ENCODE assay signal across 9 mouse cellular contexts in genomic region chr12:96311137-96311536, GRCm38 (mm10).
DNase-seq lines count a peak whose midpoint lies in the region; ATAC-seq and TF ChIP-seq lines count a peak whose summit lies in the region.
"Had no signal": no experiment of that assay in that cellular context is flagged by ENCODE, and none has a peak within 500 bp of the region (broad histone marks: within the 10 kb centered on the region; RNA-seq: fewer than 3 reads in every experiment).

No protein-coding gene starts in this region.

- no peak for ATAC-seq in cerebellum, adult (ENCODE audit: insufficient number of reproducible peaks, low FRiP score, low TSS enrichment)
- ATAC-seq in midbrain, embryonic 13.5 days = no peak
- no peak for ATAC-seq in liver, embryonic 14.5 days (ENCODE audit: insufficient read depth)
- no peak for ATAC-seq in stomach, postnatal 0 days (ENCODE audit: low FRiP score, low TSS enrichment)

- peak; percentile 2 for DNase-seq in cerebellum, adult 11 months
- DNase-seq in midbrain, embryonic 10.5 days (ENCODE audit: low spot score) = peak; percentile 28
- peak; percentile 13 to 18 for DNase-seq in cerebellum, adult 2 months
- DNase-seq in gastrocnemius, postnatal 14 days = peak; percentile 40
- DNase-seq in liver, embryonic 14.5 days (ENCODE audit: low read depth in 3 of 3, low spot score in 3 of 3) = peak in 2 of 3 experiments; percentile 0 to 9
- peak; percentile 41 for DNase-seq in stomach, postnatal 0 days (ENCODE audit: low spot score)

- H3K36me3 ChIP-seq in midbrain, embryonic 10.5 days = no peaks in the 10 kb centered on the region
- no peaks in the 10 kb centered on the region for H3K36me3 ChIP-seq in midbrain, embryonic 13.5 days
- H3K36me3 ChIP-seq in liver, embryonic 14.5 days (replicated peaks; ENCODE audit: control insufficient read depth, insufficient read depth, low read depth) = no peaks in the 10 kb centered on the region
- H3K36me3 ChIP-seq in stomach, postnatal 0 days (ENCODE audit: control insufficient read depth, insufficient read depth, low read length) = no peaks in the 10 kb centered on the region
- H3K36me3 ChIP-seq: heart, embryonic 15.5 days had no signal

- H3K4me2 ChIP-seq in midbrain, embryonic 13.5 days (replicated peaks) = no peak overlapping the region
- H3K4me2 ChIP-seq in liver, embryonic 14.5 days (ENCODE audit: low read depth) = no peak overlapping the region
- no peak overlapping the region for H3K4me2 ChIP-seq in stomach, postnatal 0 days (replicated peaks; ENCODE audit: low read depth)
- H3K4me2 ChIP-seq: heart, embryonic 15.5 days had no signal

- no peak overlapping the region for H3K27ac ChIP-seq in midbrain, embryonic 10.5 days (replicated peaks)
- H3K27ac ChIP-seq in midbrain, embryonic 13.5 days = no peak overlapping the region
- no peak overlapping the region for H3K27ac ChIP-seq in cerebellum, adult 2 months (ENCODE audit: insufficient read depth, low read length)
- no peak overlapping the region for H3K27ac ChIP-seq in liver, embryonic 14.5 days
- H3K27ac ChIP-seq in stomach, postnatal 0 days (replicated peaks) = no peak overlapping the region
- H3K27ac ChIP-seq: heart, embryonic 15.5 days had no signal

- no peaks in the 10 kb centered on the region for H3K9me3 ChIP-seq in midbrain, embryonic 10.5 days (replicated peaks)
- H3K9me3 ChIP-seq in midbrain, embryonic 13.5 days = no peaks in the 10 kb centered on the region
- no peaks in the 10 kb centered on the region for H3K9me3 ChIP-seq in liver, embryonic 14.5 days (ENCODE audit: control insufficient read depth, low read length)
- H3K9me3 ChIP-seq in stomach, postnatal 0 days (ENCODE audit: control insufficient read depth, low read length) = no peaks in the 10 kb centered on the region
- H3K9me3 ChIP-seq: heart, embryonic 15.5 days had no signal

- whole genome bisulfite sequencing in midbrain, embryonic 10.5 days = 2% methylated on average over 2 of the region's 2 CpGs
- WGBS in midbrain, embryonic 13.5 days = 2% methylated on average over 2 of the region's 2 CpGs
- WGBS in cerebellum, adult 2 months = 0% methylated on average over 2 of the region's 2 CpGs
- 1% methylated on average over 2 of the region's 2 CpGs for WGBS in liver, embryonic 14.5 days (ENCODE audit: insufficient replicate concordance)
- WGBS in stomach, postnatal 0 days = 1% methylated on average over 2 of the region's 2 CpGs

- intact Hi-C loops in gastrocnemius, postnatal 14 days (cut with DNase I; ENCODE audit: low total_unique reads) = no loop called here

- no peaks in the 10 kb centered on the region for H3K27me3 ChIP-seq in midbrain, embryonic 10.5 days (ENCODE audit: low read depth, poor library complexity, severe bottlenecking)
- no peaks in the 10 kb centered on the region for H3K27me3 ChIP-seq in midbrain, embryonic 13.5 days
- no peaks in the 10 kb centered on the region for H3K27me3 ChIP-seq in cerebellum, adult 2 months (ENCODE audit: control insufficient read depth, insufficient read depth, low read length)
- no peaks in the 10 kb centered on the region for H3K27me3 ChIP-seq in liver, embryonic 14.5 days (ENCODE audit: control insufficient read depth, insufficient read depth, low read length)
- no peaks in the 10 kb centered on the region for H3K27me3 ChIP-seq in stomach, postnatal 0 days (ENCODE audit: control insufficient read depth, insufficient read depth, low read length)
- H3K27me3 ChIP-seq: heart, embryonic 15.5 days had no signal

- H3K9ac ChIP-seq in midbrain, embryonic 13.5 days (replicated peaks) = no peak overlapping the region
- no peak overlapping the region for H3K9ac ChIP-seq in liver, embryonic 14.5 days (replicated peaks)
- no peak overlapping the region for H3K9ac ChIP-seq in stomach, postnatal 0 days (ENCODE audit: low read length)
- H3K9ac ChIP-seq: heart, embryonic 15.5 days had no signal

- H3K4me3 ChIP-seq in midbrain, embryonic 10.5 days = no peak overlapping the region
- H3K4me3 ChIP-seq in midbrain, embryonic 13.5 days (replicated peaks) = no peak overlapping the region
- H3K4me3 ChIP-seq in cerebellum, adult 2 months (replicated peaks; ENCODE audit: insufficient read depth, low read depth, low read length) = no peak overlapping the region
- no peak overlapping the region for H3K4me3 ChIP-seq in liver, embryonic 14.5 days (ENCODE audit: insufficient read depth in 1 of 2, low read depth in 2 of 2, low read length in 2 of 2)
- no peak overlapping the region for H3K4me3 ChIP-seq in stomach, postnatal 0 days (ENCODE audit: low read depth, low read length)
- H3K4me3 ChIP-seq: heart, embryonic 15.5 days had no signal

- peak; percentile 23; the same call in 1 of the 2 replicates for TF ChIP-seq CTCF in cerebellum, adult 2 months (IDR thresholded peaks at IDR 0.05; ENCODE audit: borderline replicate concordance, insufficient read depth, low read depth, low read length)
- peak; percentile 52 for TF ChIP-seq CTCF in liver, embryonic 14.5 days (IDR thresholded peaks at IDR 0.05; ENCODE audit: low read depth)
- TF ChIP-seq CTCF in stomach, postnatal 0 days (IDR thresholded peaks at IDR 0.05; ENCODE audit: low read depth) = peak; percentile 74

- no peak for TF ChIP-seq POLR2A in cerebellum, adult 2 months (IDR thresholded peaks at IDR 0.05; ENCODE audit: borderline replicate concordance, insufficient read depth, low read length)

- TF ChIP-seq EP300 in liver, embryonic 14.5 days (IDR thresholded peaks at IDR 0.05; ENCODE audit: low read depth) = no peak
- TF ChIP-seq EP300 in stomach, postnatal 0 days (optimal IDR thresholded peaks at IDR 0.05) = no peak

- no peaks in the 10 kb centered on the region for H3K4me1 ChIP-seq in midbrain, embryonic 10.5 days
- no peaks in the 10 kb centered on the region for H3K4me1 ChIP-seq in midbrain, embryonic 13.5 days (replicated peaks)
- no peaks in the 10 kb centered on the region for H3K4me1 ChIP-seq in cerebellum, adult 2 months (ENCODE audit: control insufficient read depth, insufficient read depth, low read length)
- H3K4me1 ChIP-seq in liver, embryonic 14.5 days (replicated peaks; ENCODE audit: control insufficient read depth in 2 of 2, insufficient read depth in 2 of 2, low read length in 1 of 2) = no peaks in the 10 kb centered on the region
- no peaks in the 10 kb centered on the region for H3K4me1 ChIP-seq in stomach, postnatal 0 days (replicated peaks; ENCODE audit: control insufficient read depth, insufficient read depth)
- H3K4me1 ChIP-seq: heart, embryonic 15.5 days had no signal

Comparison
In these comparisons a context has a peak if more than half of its experiments do, and no peak if none do; other contexts are left out.
1. CTCF ChIP-seq: peak in every context shown above with its lines; median percentile 74 in stomach, postnatal 0 days; 52 in liver, embryonic 14.5 days; 23 in cerebellum, adult 2 months.